Mouse (Mus musculus) cortical plate, adult 2 months (tissue): Measurements from ENCODE around the gene Cfap161. TPM values are rescaled to one million over a fixed set of nuclear protein-coding genes. Genes with fewer than 3 reads are reported as not detected.

Source experiments
- H3K27ac ChIP-seq: fragments of 200-500 bp; 2 replicates; pipeline ENCODE4 v1.5.1; 2012; ENCODE audit warnings: low read length, control low read depth, inconsistent platforms; ENCODE audit not compliant: insufficient read depth
- H3K4me1 ChIP-seq: fragments of 200-500 bp; 2 replicates; pipeline ENCODE4 v1.6.1; 2011; ENCODE audit warnings: low read length; ENCODE audit not compliant: control insufficient read depth, insufficient read depth
- H3K4me3 ChIP-seq: fragments of 200-500 bp; 2 replicates; pipeline ENCODE4 v1.5.1; 2011; ENCODE audit warnings: mild to moderate bottlenecking, low read length, control low read depth; ENCODE audit not compliant: insufficient read depth
- CTCF ChIP-seq: fragments of 200-500 bp; IDR thresholded peaks from 2 replicates; pipeline ENCODE4 v1.5.1; 2011; ENCODE audit warnings: mild to moderate bottlenecking, control low read depth, low read length; ENCODE audit not compliant: insufficient read depth; ENCODE audit errors: extremely low read depth
- POLR2A ChIP-seq: fragments of 200-500 bp; IDR thresholded peaks from 2 replicates; pipeline ENCODE4 v1.6.1; 2011; ENCODE audit warnings: mild to moderate bottlenecking, low read length, control low read depth; ENCODE audit not compliant: insufficient read depth; ENCODE audit errors: extremely low read depth
- polyA plus RNA-seq: library from polyadenylated mRNA; depleted of rRNA; stranded (reverse); fragments of >200 nt; gene quantifications from 2 replicates; pipeline ENCODE4 v1.2.3, GENCODE M21; 2012; rRNA removed

Gene Cfap161
- polyA plus RNA-seq, 1 experiment, result 0.88 TPM

DNA sequence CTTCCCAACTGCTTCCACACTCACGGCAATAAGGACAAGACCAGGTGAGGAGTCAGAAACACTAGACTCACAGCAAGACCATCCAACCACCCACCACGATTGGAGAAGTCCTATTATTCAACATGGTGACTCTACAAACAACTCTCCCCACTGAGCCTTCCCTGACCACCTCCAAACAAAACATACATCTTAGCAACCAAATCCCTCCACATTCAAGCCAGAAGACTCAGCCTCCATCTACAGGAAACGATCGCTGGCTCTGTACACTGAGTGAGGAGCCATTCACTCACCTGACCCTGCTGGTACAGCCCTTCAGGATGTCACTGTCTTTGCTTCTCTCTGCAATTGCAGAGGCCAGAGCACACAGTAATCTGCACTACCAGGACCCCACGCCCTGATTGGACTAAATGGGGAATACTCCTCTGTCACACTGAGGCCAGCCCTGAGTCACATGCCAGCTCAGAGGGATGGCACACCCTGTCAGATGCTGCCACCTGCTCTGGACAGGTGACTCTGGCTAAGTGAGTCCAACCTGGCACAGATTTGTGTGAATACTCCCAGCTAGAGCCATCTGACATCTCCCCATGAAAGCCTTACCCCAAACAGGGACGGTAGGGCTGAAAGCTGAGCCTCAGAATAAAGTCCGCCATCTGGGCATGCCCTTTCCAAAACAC lies 59.4 kb downstream of the Cfap161 start:
- H3K27ac ChIP-seq, result no peak overlapping the region
- no peak overlapping the region for H3K4me3 ChIP-seq

DNA sequence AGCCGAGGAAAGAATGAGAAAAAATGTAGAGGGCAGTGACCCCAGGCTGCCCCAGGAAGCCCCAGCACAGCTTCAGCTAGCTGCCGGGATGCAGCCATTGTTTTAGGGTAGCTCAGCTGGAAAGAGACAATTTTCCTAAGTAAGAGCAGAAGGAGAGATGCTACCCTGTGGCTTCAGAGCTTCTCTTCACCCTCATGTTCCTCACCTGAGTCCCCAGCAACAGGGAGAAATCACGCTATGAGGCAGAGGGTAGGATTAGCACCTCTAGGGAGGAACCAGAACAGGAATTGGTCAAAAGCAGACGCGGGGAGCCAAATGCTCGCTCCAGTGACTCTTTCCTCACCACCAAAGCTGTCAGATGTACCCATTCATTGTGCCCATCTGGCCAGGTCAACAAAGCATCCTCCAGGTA lies 60.0 kb downstream of the Cfap161 start:
- Histone ChIP-seq H3K4me3 (no peak overlapping the region), H3K4me1 (no peaks in the 10 kb centered on the region), H3K27ac (no peak overlapping the region)
- no peak for TF ChIP-seq CTCF
- no peak for TF ChIP-seq POLR2A

More for the DNA sequence above, 59.4 kb downstream of the Cfap161 start:
- TF ChIP-seq POLR2A, result no peak
- no peak for TF ChIP-seq CTCF
- H3K4me1 ChIP-seq, result no peaks in the 10 kb centered on the region

DNA sequence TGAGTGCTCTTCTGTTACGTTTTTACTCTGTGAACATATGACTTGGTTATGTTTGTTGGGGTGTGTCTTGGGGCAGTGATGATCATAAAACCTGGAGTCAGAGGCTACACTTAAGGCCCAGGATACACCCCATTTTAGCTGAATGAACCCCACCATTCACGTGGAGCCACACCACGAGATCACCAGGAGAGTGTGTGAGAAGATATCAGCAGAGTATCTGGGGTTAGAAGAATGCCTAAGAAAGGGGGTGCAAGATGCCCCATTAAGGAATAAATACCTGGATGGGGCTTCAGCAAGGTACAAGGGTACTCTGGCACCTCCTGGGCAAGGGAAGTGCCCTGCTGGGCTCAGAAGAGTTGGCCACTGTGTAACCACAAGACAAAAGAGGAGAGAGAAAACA lies 60.4 kb downstream of the Cfap161 start:
- H3K4me1 ChIP-seq, result no peaks in the 10 kb centered on the region
- H3K4me3 ChIP-seq, result no peak overlapping the region
- TF ChIP-seq POLR2A (no peak), CTCF (no peak)
- no peak overlapping the region for H3K27ac ChIP-seq

DNA sequence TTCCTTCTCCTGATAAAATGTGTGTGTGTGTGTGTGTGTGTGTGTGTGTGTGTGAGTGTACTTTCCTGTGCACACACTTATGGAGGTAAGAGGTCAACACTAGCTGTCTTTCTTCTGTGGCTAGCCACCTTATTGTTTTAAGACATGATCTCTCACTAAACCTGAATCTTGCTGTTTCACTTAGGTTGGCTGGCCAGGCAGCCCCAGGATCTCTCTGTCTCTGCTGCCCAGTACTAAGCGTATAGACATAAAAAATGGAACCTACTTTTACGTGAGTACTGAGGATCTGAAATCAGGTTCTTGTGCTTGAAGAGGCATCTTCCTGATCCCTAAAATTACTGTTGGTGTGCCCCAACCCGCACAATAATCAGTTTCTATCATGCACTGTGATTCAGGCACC lies 61.9 kb downstream of the Cfap161 start:
- TF ChIP-seq POLR2A, result no peak
- no peak for TF ChIP-seq CTCF
- Histone ChIP-seq H3K27ac (no peak overlapping the region), H3K4me3 (no peak overlapping the region), H3K4me1 (no peaks in the 10 kb centered on the region)

DNA sequence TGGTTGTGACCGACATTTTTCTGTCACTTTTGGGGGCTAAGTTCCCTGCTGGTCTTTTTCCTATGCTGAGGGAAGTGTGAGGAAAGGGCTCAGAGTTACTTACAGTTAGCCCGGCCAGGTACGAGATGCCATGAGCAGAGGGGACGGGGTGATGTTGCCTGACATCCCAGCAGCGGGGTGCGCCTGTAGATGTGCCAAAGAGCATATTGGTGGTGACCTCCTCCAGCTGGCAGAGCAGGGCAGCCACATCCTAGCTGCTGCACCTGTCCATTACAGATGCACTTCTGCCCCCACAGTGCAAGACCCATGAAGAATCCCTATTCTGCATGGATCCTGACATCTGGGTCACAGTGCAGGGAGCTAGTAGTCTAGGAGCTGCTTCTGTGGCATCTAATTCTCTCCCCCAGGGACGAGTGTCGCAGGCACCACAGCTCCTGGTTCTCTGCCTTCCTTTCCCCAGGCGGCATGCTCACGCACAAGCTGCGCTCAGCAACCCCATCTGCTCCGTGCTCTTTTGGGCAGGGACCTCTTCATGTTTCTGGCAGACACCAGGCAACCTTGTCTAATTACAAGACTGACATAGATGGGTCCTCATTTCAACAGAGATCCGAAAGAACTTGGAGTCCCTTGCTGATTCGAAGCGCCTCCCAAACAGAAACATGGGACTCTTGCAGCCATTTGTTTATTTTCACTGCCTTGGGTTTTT lies 62.6 kb downstream of the Cfap161 start:
- Histone ChIP-seq H3K4me3 (no peak overlapping the region; the same call in 1 of the 2 replicates), H3K4me1 (no peaks in the 10 kb centered on the region), H3K27ac (no peak overlapping the region)
- TF ChIP-seq POLR2A (no peak), CTCF (no peak)

DNA sequence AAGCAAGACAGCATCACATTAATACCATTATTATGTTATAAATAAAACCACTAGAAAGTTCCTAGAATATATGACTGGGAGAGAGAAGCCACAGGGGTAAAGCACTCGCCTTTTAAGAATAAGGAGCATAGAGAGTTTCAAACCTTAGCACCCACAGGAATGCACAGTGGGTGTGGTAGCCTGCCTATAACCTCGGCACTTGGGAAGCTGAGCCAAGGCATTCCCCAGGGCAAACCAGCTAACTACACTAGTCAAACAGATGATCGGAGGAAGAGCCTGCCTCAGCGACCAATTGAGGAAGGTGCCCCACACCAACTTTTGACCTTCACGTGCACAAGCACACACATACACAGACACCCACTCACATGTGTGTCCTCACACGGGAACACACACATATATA lies 63.4 kb downstream of the Cfap161 start:
- TF ChIP-seq CTCF, result no peak
- no peak for TF ChIP-seq POLR2A
- Histone ChIP-seq H3K4me1 (no peaks in the 10 kb centered on the region), H3K4me3 (no peak overlapping the region), H3K27ac (no peak overlapping the region)

DNA sequence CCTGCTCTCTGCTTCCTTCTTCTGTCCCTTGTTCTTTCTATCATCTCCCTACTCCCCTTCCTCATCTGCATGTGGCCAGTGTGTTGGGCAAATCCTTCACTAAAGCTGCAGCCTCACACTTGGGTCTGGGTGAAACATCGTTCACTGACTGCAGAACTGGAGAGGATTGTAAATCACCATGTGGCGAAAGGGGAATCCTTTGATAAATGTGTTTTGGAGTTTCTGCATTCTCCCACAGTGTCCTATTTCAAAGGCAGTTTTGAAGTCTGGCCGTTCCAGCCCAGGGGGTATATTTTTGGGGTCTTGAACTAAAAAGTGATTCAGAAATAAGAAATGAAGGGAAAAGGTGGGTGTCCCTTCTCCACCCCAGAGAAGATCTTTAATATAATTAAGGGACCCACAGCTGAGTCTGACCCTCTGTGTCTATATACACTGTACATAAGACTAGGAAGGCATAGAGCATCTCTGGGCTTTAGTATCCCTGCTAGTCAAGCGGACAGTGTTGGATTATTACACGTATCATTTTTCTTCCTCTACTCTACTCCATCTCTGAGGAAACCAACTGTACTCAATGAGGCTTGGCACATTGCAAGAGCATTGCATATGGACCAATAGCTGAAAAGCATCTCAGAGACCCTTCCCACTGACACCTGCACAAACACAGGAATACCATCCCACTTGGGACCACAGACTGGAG lies 67.6 kb downstream of the Cfap161 start:
- no peak overlapping the region for H3K27ac ChIP-seq
- no peak for TF ChIP-seq CTCF
- no peak for TF ChIP-seq POLR2A
- H3K4me1 ChIP-seq, result no peaks in the 10 kb centered on the region
- H3K4me3 ChIP-seq, result no peak overlapping the region

DNA sequence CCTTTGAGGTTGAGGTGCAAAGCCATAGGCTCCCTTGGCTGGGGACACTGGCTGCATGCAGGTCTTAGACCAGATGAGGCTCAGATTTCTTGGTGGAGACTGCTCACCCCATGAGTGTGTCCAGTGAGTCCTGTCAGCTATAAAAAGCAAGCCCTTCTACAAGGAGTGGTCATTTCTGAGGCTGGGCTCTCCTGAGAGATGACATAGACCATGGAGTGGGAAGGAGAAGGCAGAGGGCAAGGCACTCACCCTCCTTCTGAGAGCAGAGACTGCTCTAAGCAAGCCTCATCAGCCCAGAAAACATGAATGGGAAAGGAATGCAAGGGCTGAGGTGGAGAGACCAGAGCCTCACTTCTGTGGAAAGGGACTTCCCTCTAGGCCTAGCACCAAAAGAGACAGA lies 68.9 kb downstream of the Cfap161 start:
- no peaks in the 10 kb centered on the region for H3K4me1 ChIP-seq
- no peak overlapping the region for H3K27ac ChIP-seq
- no peak overlapping the region for H3K4me3 ChIP-seq
- TF ChIP-seq POLR2A, result no peak
- no peak for TF ChIP-seq CTCF

DNA sequence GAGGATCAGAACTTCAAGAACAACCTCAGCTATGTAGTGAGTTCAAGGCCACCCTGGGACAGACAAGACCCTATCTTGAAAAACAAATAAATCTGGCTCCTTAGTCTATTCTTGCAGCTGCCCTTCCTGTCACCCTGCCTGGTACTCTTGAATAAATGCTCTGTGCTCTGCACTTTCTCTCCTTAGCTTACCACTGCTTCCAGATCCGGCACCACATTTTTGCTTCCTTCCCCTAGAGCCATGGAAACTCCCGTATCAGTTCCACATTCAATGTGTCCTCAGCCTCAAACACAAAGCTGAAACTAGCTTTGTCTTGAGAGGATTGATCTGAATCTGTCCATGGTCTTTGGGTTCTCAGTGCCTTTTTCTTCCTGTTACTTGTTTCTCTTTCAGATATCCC lies 70.1 kb downstream of the Cfap161 start:
- TF ChIP-seq POLR2A (no peak), CTCF (no peak)
- Histone ChIP-seq H3K27ac (no peak overlapping the region), H3K4me3 (no peak overlapping the region), H3K4me1 (no peaks in the 10 kb centered on the region)

Other genes starting within 250 kb of the Cfap161 start
- gene Tmc3, start 210.0 kb downstream of the Cfap161 start, polyA plus RNA-seq, result 0.26 and 0.54 TPM in 2 replicates
- gene Stard5, start 162.9 kb downstream of the Cfap161 start, polyA plus RNA-seq, result 10.1 and 11.6 TPM in 2 replicates
- 1.6 and 5.4 TPM in 2 replicates for gene Il16, start 49.2 kb downstream of the Cfap161 start, polyA plus RNA-seq
- gene Tlnrd1, start 89.4 kb upstream of the Cfap161 start, polyA plus RNA-seq, result 18.1 and 20.5 TPM in 2 replicates
- gene Mesd, start 89.6 kb upstream of the Cfap161 start, polyA plus RNA-seq, result 34.8 and 37.8 TPM in 2 replicates